Mouse (Mus musculus): ENCODE measurements around the gene Cdv3. TPM values are rescaled to one million over a fixed set of nuclear protein-coding genes. Genes with fewer than 3 reads are reported as not detected.

The Cdv3 gene
- polyA plus RNA-seq, 1 experiment from 2014 or later: 110 TPM

DNA sequence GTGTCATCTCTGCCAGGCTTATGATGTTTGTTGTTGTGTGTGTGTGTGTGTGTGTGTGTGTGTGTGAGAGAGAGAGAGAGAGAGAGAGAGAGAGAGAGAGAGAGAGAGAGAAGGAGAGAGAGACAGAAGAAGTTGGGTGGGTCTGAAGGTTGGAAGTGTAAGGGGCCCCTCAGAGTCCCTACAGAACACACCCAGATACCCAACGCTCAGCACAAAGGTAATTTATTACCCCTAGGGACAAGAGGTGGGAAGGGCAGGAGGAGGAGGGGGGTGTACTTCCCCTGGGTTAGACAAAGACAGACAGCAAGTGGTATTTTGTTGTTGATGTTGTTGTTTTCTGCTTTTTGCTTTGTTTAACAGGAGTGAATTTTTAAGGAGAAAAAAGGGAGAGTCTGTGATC is 20.0 kb upstream of the Cdv3 start:
- Histone ChIP-seq H3K27ac (no peak overlapping the region), H3K4me1 (peaks cover 25% of the 10 kb centered on the region), H3K27me3 (no peaks in the 10 kb centered on the region), H3K9me3 (replicated peaks) (no peaks in the 10 kb centered on the region), H3K4me2 (no peak overlapping the region), H3K36me3 (no peaks in the 10 kb centered on the region), H3K4me3 (replicated peaks) (no peak overlapping the region), H3K9ac (no peak overlapping the region)
- 0% methylated on average over 1 of the region's 1 CpGs for WGBS
- no peak for ATAC-seq (replicated peaks; ENCODE audit: low FRiP score)

DNA sequence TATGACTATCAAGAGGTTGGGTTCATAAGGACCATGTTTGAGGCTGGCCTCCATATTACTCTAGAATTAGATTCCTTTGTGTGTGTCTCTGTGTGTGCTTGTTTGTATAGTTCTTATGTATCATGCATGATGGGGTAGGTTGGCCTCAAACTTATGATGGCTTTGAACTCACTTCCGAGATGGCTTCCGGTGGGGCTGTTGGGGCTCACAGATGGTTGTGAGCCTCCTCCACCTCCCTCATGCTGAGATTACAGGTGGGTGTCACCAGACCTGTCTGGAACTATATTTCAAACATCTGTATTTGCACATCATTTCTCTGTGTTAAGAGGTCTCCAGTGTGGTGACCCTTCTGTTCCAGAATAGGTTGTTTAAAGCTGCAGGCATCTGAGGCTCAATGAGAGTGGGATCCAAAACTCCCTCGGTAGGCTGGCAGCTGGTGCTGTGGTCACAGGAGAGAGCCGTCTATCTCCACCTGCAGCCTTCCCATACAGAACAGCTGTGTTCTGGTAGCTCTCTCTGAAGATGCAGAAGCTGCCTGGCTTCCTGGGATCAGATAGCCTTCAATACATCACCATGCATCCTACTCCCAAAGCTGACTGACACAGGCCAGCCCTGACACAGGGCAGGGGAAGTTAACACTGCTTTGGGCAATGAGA is 18.6 kb upstream of the Cdv3 start:
- Histone ChIP-seq H3K9me3 (replicated peaks) (no peaks in the 10 kb centered on the region), H3K36me3 (no peaks in the 10 kb centered on the region), H3K4me3 (replicated peaks) (no peak overlapping the region), H3K4me1 (peaks cover 25% of the 10 kb centered on the region), H3K9ac (no peak overlapping the region), H3K27me3 (no peaks in the 10 kb centered on the region), H3K27ac (no peak overlapping the region), H3K4me2 (no peak overlapping the region)
- ATAC-seq (replicated peaks; ENCODE audit: low FRiP score): no peak
- 78% methylated on average over 4 of the region's 4 CpGs for WGBS

- 91% methylated on average over 1 of the region's 1 CpGs for WGBS
- Histone ChIP-seq H3K4me2 (no peak overlapping the region), H3K27me3 (no peaks in the 10 kb centered on the region), H3K27ac (no peak overlapping the region), H3K4me3 (replicated peaks) (no peak overlapping the region), H3K36me3 (no peaks in the 10 kb centered on the region), H3K9me3 (replicated peaks) (no peaks in the 10 kb centered on the region), H3K4me1 (peaks cover 25% of the 10 kb centered on the region), H3K9ac (no peak overlapping the region)
- no peak for ATAC-seq (replicated peaks; ENCODE audit: low FRiP score)
Observed at GRCm38 (mm10) chr9:103383576-103383975, 17.9 kb upstream of the Cdv3 start.

- no peak for ATAC-seq (replicated peaks; ENCODE audit: low FRiP score)
- Histone ChIP-seq H3K36me3 (no peaks in the 10 kb centered on the region), H3K4me2 (no peak overlapping the region), H3K27ac (no peak overlapping the region), H3K4me1 (peaks cover 25% of the 10 kb centered on the region), H3K4me3 (replicated peaks) (no peak overlapping the region), H3K9me3 (replicated peaks) (no peaks in the 10 kb centered on the region), H3K27me3 (no peaks in the 10 kb centered on the region), H3K9ac (no peak overlapping the region)
- WGBS: 48% methylated on average over 6 of the region's 6 CpGs
Observed at GRCm38 (mm10) chr9:103382989-103383388, 17.3 kb upstream of the Cdv3 start.

DNA sequence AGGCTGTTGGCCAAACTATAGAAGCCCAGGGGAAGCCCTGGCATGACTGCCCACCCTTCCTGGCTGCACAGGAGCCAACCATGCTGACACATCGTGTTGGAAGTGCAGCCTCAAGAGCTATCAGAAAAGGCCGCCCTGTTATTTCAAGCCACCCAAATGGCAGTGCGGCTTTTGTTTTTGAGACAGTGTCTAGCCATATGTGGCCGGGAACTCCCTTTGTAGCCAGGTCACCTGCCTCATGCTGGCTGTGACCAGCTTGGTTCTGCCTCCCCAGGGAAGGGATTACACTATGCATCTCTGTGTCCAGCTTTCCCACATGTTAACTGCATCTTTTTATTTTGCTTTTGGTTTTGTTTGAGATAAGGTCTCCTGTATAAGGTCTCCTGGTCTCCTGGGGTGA is 14.9 kb upstream of the Cdv3 start:
- Histone ChIP-seq H3K9me3 (replicated peaks) (no peaks in the 10 kb centered on the region), H3K4me1 (peaks cover 14% of the 10 kb centered on the region), H3K36me3 (no peaks in the 10 kb centered on the region), H3K4me2 (no peak overlapping the region), H3K27me3 (no peaks in the 10 kb centered on the region), H3K9ac (no peak overlapping the region), H3K4me3 (replicated peaks) (no peak overlapping the region), H3K27ac (no peak overlapping the region)
- 85% methylated on average over 4 of the region's 4 CpGs for WGBS
- ATAC-seq (replicated peaks; ENCODE audit: low FRiP score): no peak

GRCm38 (mm10) chr9:103379199-103379598 is 13.6 kb upstream of the Cdv3 start:
- 68% methylated on average over 9 of the region's 9 CpGs for WGBS
- no peak for ATAC-seq (replicated peaks; ENCODE audit: low FRiP score)
- H3K9me3 ChIP-seq (replicated peaks): no peaks in the 10 kb centered on the region

DNA sequence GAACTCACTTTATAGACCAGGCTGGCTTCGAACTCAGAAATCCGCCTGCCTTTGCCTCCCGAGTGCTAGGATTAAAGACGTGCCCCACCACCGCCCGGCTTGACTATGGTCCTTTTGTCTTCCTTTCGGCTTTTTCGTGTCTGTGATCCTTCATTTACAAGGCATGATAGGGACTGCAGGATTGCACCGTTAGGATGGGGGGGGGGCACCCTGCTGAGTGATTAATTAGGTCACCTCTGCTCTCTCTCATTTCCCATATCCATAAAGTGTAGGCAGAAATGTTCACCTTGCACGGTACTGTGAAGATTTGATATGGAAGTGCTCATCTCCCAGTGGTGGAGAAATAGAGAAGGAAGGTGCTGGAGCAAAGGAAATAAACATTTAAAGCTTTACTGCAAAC is 13.0 kb upstream of the Cdv3 start:
- no peaks in the 10 kb centered on the region for H3K9me3 ChIP-seq (replicated peaks)
- no peak overlapping the region for H3K27ac ChIP-seq
- H3K36me3 ChIP-seq: no peaks in the 10 kb centered on the region
- H3K27me3 ChIP-seq: no peaks in the 10 kb centered on the region
- H3K4me2 ChIP-seq: no peak overlapping the region
- peaks cover 15% of the 10 kb centered on the region for H3K4me1 ChIP-seq
- ATAC-seq (replicated peaks; ENCODE audit: low FRiP score): no peak
- WGBS: 58% methylated on average over 10 of the region's 10 CpGs
- H3K4me3 ChIP-seq (replicated peaks): no peak overlapping the region
- no peak overlapping the region for H3K9ac ChIP-seq

More at GRCm38 (mm10) chr9:103379199-103379598, 13.6 kb upstream of the Cdv3 start:
- H3K4me2 ChIP-seq: no peak overlapping the region
- H3K36me3 ChIP-seq: no peaks in the 10 kb centered on the region
- H3K9ac ChIP-seq: no peak overlapping the region
- H3K4me1 ChIP-seq: peaks cover 15% of the 10 kb centered on the region
- H3K4me3 ChIP-seq (replicated peaks): no peak overlapping the region
- H3K27ac ChIP-seq: no peak overlapping the region
- no peaks in the 10 kb centered on the region for H3K27me3 ChIP-seq

- Histone ChIP-seq H3K4me2 (no peak overlapping the region), H3K36me3 (no peaks in the 10 kb centered on the region), H3K4me3 (replicated peaks) (no peak overlapping the region), H3K27ac (no peak overlapping the region), H3K9me3 (replicated peaks) (no peaks in the 10 kb centered on the region), H3K9ac (no peak overlapping the region), H3K27me3 (no peaks in the 10 kb centered on the region), H3K4me1 (peaks cover 9% of the 10 kb centered on the region; the same call in 1 of the 2 replicates)
- WGBS: 61% methylated on average over 7 of the region's 7 CpGs
- ATAC-seq (replicated peaks; ENCODE audit: low FRiP score): no peak
Observed at GRCm38 (mm10) chr9:103376346-103377320, 11.0 kb upstream of the Cdv3 start.

DNA sequence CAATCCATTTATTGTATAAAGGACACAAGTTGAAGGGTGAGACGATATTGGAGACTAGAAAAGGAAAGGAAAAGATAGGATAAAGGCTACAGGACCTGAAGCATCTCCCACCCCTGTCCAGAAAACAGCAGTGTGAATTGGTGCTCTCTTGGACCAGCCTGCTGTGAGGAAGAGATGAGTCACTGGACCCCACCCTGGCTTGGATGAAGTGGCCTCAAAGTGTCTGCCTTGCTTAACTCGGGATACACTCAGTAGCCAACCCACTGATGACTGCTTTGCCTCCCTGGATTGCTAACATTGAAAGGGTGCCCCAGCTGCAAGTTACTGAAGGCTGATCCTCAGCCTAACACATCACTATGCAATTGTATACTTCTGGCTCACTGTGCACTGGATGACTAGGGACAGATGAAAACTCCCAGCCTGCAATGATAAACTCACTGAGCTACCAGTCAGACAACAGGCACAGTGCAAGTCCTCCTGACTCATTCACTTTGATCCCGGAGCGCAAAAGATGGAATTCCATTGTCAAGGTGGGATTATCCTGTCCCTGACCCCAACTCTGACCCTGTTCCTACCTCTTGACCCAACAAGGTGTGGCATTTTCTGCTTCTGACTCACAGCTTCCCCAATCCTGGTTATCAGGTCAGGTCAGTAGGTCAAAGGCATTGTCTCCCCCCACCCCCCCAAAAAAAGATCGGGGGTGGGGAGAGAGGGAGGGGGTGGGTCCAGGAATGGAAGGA is 6.8 kb upstream of the Cdv3 start:
- H3K4me2 ChIP-seq: no peak overlapping the region
- whole genome bisulfite sequencing: 82% methylated on average over 5 of the region's 5 CpGs
- no peak for ATAC-seq (replicated peaks; ENCODE audit: low FRiP score)

GRCm38 (mm10) chr9:103369951-103370350 is 4.3 kb upstream of the Cdv3 start:
- H3K27me3 ChIP-seq: no peaks in the 10 kb centered on the region
- WGBS: 75% methylated on average over 4 of the region's 4 CpGs
- peaks cover 7% of the 10 kb centered on the region for H3K4me1 ChIP-seq

More for the DNA sequence above, 6.8 kb upstream of the Cdv3 start:
- no peaks in the 10 kb centered on the region for H3K9me3 ChIP-seq (replicated peaks)
- no peak overlapping the region for H3K27ac ChIP-seq
- H3K36me3 ChIP-seq: peaks cover 6% of the 10 kb centered on the region; the same call in 1 of the 2 replicates
- H3K4me3 ChIP-seq (replicated peaks): no peak overlapping the region
- no peaks in the 10 kb centered on the region for H3K27me3 ChIP-seq
- peaks cover 9% of the 10 kb centered on the region; the same call in 1 of the 2 replicates for H3K4me1 ChIP-seq
- no peak overlapping the region for H3K9ac ChIP-seq

DNA sequence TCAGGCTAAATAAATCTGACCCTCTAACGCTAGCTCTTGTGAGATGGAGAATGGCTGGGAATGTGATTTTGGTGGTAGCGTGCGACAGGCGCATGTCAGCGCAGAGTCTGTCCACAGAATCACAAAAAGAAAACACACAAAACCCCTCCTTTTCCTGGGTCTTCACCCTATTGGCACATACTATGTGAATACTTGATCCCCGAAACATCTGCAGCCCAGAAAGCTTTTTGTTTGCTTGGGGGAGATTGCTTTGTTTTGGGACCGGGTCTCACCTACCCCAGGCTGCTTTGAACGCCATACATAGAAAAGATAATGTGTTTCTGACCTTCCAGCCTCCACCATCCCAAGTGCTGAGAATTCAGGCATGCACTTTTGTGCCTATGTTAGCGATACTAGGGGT is 716 bp upstream of the Cdv3 start:
- no peaks in the 10 kb centered on the region for H3K9me3 ChIP-seq (replicated peaks)
- WGBS: 60% methylated on average over 9 of the region's 9 CpGs
- H3K27ac ChIP-seq: peak overlapping the region; percentile 82
- peak overlapping the region; percentile 59 for H3K4me2 ChIP-seq
- H3K9ac ChIP-seq: peak overlapping the region; percentile 47
- peaks cover 19% of the 10 kb centered on the region for H3K4me1 ChIP-seq
- H3K27me3 ChIP-seq: no peaks in the 10 kb centered on the region
- H3K4me3 ChIP-seq (replicated peaks): peak overlapping the region; percentile 85
- ATAC-seq (replicated peaks; ENCODE audit: low FRiP score): no peak
- H3K36me3 ChIP-seq: peaks cover 18% of the 10 kb centered on the region

More at GRCm38 (mm10) chr9:103369951-103370350, 4.3 kb upstream of the Cdv3 start:
- no peak for ATAC-seq (replicated peaks; ENCODE audit: low FRiP score)
- Histone ChIP-seq H3K9ac (no peak overlapping the region), H3K4me3 (replicated peaks) (no peak overlapping the region), H3K36me3 (peaks cover 6% of the 10 kb centered on the region; the same call in 1 of the 2 replicates), H3K9me3 (replicated peaks) (no peaks in the 10 kb centered on the region), H3K4me2 (no peak overlapping the region), H3K27ac (no peak overlapping the region)
